Mouse (Mus musculus) frontal cortex, adult 2 months (tissue): ENCODE measurements at regions not wholly inside any gene's neighbourhood (a gene's known extent, or its start where the extent isn't known, plus 50 kb on each side); places are given as distances from the start of the nearest gene placed in this dataset.
"Not testable (repeated sequence)": the region's sequence is repeated elsewhere in the genome, so short reads cannot be mapped to it uniquely, and the experiment has no call there.

Source experiments
- DNase-seq, 2 experiments: peaks; one replicate each; pipeline ENCODE4 v3.0.0; 2022; ENCODE audit warnings: low spot score in 1 of 2; ENCODE audit errors: extremely low spot score in 1 of 2

GRCm38 (mm10) chr10:54858075-54858474, 781.7 kb upstream of the Man1a start:
- no peak for DNase-seq

- DNase-seq, result peak; percentile 15 to 48
These were observed 765.2 kb upstream of the Man1a start for GRCm38 (mm10) chr10:54841591-54841990.

- DNase-seq, result no peak
These were observed 762.6 kb upstream of the Man1a start for GRCm38 (mm10) chr10:54839008-54839407.

- no peak for DNase-seq
These were observed 738.3 kb upstream of the Man1a start for GRCm38 (mm10) chr10:54814604-54815122.

GRCm38 (mm10) chr10:54799478-54800196, 723.2 kb upstream of the Man1a start:
- DNase-seq, result no peak

GRCm38 (mm10) chr10:54797306-54797705, 720.9 kb upstream of the Man1a start:
- DNase-seq, result peak in 1 of 2 experiments; percentile 23

GRCm38 (mm10) chr10:54761084-54761483, 684.7 kb upstream of the Man1a start:
- DNase-seq, result no peak

GRCm38 (mm10) chr10:54749239-54749638, 672.8 kb upstream of the Man1a start:
- no peak for DNase-seq

- no peak for DNase-seq
These were observed 660.7 kb upstream of the Man1a start for GRCm38 (mm10) chr10:54737108-54737507.

- peak; percentile 1 to 15 for DNase-seq
These were observed 636.3 kb upstream of the Man1a start for GRCm38 (mm10) chr10:54712684-54713083.

- not testable (repeated sequence) for DNase-seq
These were observed 591.4 kb upstream of the Man1a start for GRCm38 (mm10) chr10:54667791-54668190.
